Mouse (Mus musculus): ENCODE measurements around the gene Pnp2. TPM values are rescaled to one million over a fixed set of nuclear protein-coding genes. Genes with fewer than 3 reads are reported as not detected.

Pnp2 gene
- polyA plus RNA-seq, 1 experiment from 2014 or later, result 1.1 TPM

DNA sequence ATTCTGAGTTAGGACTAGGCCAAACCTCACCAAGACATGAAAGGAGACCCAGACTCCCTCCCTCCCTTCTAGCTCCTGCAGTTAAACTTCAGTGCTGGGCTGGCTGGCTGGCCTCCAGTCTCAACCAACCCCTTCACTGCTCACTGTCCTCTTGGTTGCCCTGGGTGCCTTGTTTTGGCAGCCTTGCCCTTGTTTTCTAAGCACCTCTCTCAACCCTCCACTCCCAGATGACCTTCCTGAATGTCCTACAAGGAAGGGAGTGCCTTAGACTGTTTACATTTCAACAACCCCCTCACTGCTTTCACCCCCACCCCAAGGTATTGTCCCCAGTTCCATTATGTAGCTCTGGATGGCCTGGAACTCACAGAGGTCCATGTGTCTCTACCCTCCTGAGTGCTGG, 23.8 kb downstream of the Pnp2 start:
- H3K36me3 ChIP-seq (ENCODE audit: insufficient read depth, low read length), result no peaks in the 10 kb centered on the region
- H3K4me1 ChIP-seq (replicated peaks; ENCODE audit: insufficient read depth, low read length), result peaks cover 4% of the 10 kb centered on the region; the same call in 1 of the 2 replicates
- no peak overlapping the region for H3K4me3 ChIP-seq (replicated peaks; ENCODE audit: low read depth, low read length)
- no peak overlapping the region for H3K4me2 ChIP-seq (ENCODE audit: low read length)
- no peak for TF ChIP-seq CTCF (IDR thresholded peaks at IDR 0.05; ENCODE audit: low read depth)
- ATAC-seq (replicated peaks; ENCODE audit: low FRiP score, low read depth) (no peak), DNase-seq (ENCODE audit: low spot score) (no peak)
- no peaks in the 10 kb centered on the region for H3K27me3 ChIP-seq (ENCODE audit: insufficient read depth, low read length)
- H3K9ac ChIP-seq (ENCODE audit: low read depth, low read length), result no peak overlapping the region
- H3K9me3 ChIP-seq (replicated peaks; ENCODE audit: low read length), result no peaks in the 10 kb centered on the region
- peak overlapping the region; percentile 39 for H3K27ac ChIP-seq

DNA sequence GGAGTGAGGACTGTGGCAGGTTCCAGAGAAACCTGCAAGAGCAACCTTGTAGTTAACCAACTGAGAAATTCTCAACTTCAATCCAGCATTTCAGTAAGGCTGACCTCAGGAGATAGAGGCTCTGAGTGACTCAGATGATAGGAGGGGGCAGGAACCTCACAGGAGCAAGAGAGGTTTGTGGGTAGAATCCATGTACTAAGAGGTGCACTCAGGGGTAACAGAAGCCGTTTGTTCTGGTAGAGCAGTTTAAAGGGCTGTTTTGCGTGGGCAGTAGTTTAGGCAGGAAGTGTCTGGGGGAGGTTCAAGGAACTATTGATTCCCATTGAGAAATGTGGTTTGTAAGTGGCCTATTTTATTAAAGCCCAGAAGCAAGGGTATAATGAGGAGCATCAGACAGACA, 25.4 kb downstream of the Pnp2 start:
- Histone ChIP-seq H3K4me3 (replicated peaks; ENCODE audit: low read depth, low read length) (no peak overlapping the region), H3K4me1 (replicated peaks; ENCODE audit: insufficient read depth, low read length) (peaks cover 4% of the 10 kb centered on the region; the same call in 1 of the 2 replicates), H3K4me2 (ENCODE audit: low read length) (no peak overlapping the region), H3K27me3 (ENCODE audit: insufficient read depth, low read length) (no peaks in the 10 kb centered on the region), H3K9me3 (replicated peaks; ENCODE audit: low read length) (no peaks in the 10 kb centered on the region), H3K27ac (peak overlapping the region; percentile 74), H3K36me3 (ENCODE audit: insufficient read depth, low read length) (no peaks in the 10 kb centered on the region), H3K9ac (ENCODE audit: low read depth, low read length) (no peak overlapping the region)
- TF ChIP-seq CTCF (IDR thresholded peaks at IDR 0.05; ENCODE audit: low read depth), result no peak
- ATAC-seq (replicated peaks; ENCODE audit: low FRiP score, low read depth) (peak; percentile 86), DNase-seq (ENCODE audit: low spot score) (peak; percentile 89)
- WGBS, result 8% methylated on average over 2 of the region's 2 CpGs

DNA sequence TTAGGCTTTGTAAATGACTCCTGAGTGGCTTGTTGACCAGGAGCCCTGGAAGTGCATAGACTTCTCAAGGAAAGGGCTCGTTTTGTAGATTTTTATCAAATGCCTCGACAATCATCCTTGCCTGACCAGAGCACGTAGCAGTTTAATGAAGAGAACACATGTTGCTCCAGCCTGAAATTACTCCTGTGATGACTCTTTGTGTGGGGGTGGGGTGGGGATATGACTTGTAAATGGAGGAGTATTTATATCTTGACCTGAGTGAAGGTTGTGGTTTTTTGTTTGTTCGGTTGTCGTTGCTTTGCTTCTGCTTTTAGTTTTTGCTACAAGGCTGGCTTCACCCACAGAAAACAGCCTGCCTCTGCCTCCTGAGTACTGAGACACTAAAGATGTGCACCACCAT, 26.0 kb downstream of the Pnp2 start:
- Histone ChIP-seq H3K4me1 (replicated peaks; ENCODE audit: insufficient read depth, low read length) (no peaks in the 10 kb centered on the region), H3K4me3 (replicated peaks; ENCODE audit: low read depth, low read length) (no peak overlapping the region), H3K9ac (ENCODE audit: low read depth, low read length) (no peak overlapping the region), H3K27ac (0 out of 2 replicates have a peak overlapping the region, but pooled peaks have one; percentile 43), H3K36me3 (ENCODE audit: insufficient read depth, low read length) (no peaks in the 10 kb centered on the region), H3K4me2 (ENCODE audit: low read length) (no peak overlapping the region), H3K27me3 (ENCODE audit: insufficient read depth, low read length) (no peaks in the 10 kb centered on the region), H3K9me3 (replicated peaks; ENCODE audit: low read length) (no peaks in the 10 kb centered on the region)
- TF ChIP-seq CTCF (IDR thresholded peaks at IDR 0.05; ENCODE audit: low read depth), result no peak
- ATAC-seq (replicated peaks; ENCODE audit: low FRiP score, low read depth), result no peak; the same call in 1 of the 2 replicates
- no peak for DNase-seq (ENCODE audit: low spot score)
- 44% methylated on average over 5 of the region's 5 CpGs for WGBS

DNA sequence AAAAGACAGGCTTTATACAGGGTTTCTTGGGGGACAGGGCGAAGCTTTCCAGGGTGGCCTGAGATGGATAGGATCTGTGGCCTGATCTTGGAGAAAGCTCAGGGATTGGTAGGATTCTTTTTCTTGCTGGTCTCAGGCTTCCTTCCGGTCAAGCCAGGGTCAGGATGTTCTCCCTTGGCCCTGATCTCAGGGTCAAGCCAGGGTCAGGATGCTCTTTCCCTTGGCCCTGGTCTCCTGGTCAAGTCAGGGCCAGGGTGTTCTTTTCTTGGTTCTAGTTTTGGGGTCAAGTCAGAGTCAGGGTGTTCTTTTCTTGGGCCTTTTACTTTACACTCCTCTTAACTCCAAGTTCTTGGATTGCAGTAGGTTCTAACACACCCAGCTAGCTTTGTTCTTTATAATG, 31.9 kb downstream of the Pnp2 start:
- ATAC-seq (replicated peaks; ENCODE audit: low FRiP score, low read depth) (no peak), DNase-seq (ENCODE audit: low spot score) (no peak)
- Histone ChIP-seq H3K4me2 (ENCODE audit: low read length) (no peak overlapping the region), H3K36me3 (ENCODE audit: insufficient read depth, low read length) (no peaks in the 10 kb centered on the region), H3K4me3 (replicated peaks; ENCODE audit: low read depth, low read length) (no peak overlapping the region), H3K4me1 (replicated peaks; ENCODE audit: insufficient read depth, low read length) (no peaks in the 10 kb centered on the region), H3K27me3 (ENCODE audit: insufficient read depth, low read length) (no peaks in the 10 kb centered on the region), H3K27ac (no peak overlapping the region), H3K9me3 (replicated peaks; ENCODE audit: low read length) (no peaks in the 10 kb centered on the region), H3K9ac (ENCODE audit: low read depth, low read length) (no peak overlapping the region)
- TF ChIP-seq CTCF (IDR thresholded peaks at IDR 0.05; ENCODE audit: low read depth), result no peak
- WGBS, result 94% methylated on average over 2 of the region's 2 CpGs

DNA sequence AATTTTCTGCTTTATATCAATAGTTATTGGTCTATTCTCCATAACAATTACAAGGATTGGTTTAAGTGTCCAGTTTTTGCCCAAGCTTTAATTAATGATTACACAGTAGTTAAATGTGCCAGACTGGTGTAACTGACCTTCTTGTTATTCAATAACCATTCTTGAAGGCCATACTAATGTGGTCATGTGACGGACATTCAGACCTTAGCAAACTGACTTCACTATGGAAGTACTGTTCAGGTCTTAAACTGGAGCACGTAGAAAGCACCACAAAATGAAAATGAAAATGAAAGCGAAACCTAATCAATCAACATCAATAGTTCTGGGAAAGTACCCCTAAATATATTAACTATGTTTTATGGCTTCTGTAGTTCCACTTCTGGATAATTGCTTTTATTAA, 35.2 kb downstream of the Pnp2 start:
- H3K4me2 ChIP-seq (ENCODE audit: low read length), result no peak overlapping the region
- peak overlapping the region; percentile 79 for H3K27ac ChIP-seq
- H3K9me3 ChIP-seq (replicated peaks; ENCODE audit: low read length), result no peaks in the 10 kb centered on the region
- DNase-seq (ENCODE audit: low spot score), result no peak
- WGBS, result 71% methylated on average over 3 of the region's 3 CpGs
- H3K4me3 ChIP-seq (replicated peaks; ENCODE audit: low read depth, low read length), result no peak overlapping the region
- peak; percentile 89 for ATAC-seq (replicated peaks; ENCODE audit: low FRiP score, low read depth)
- no peaks in the 10 kb centered on the region for H3K36me3 ChIP-seq (ENCODE audit: insufficient read depth, low read length)
- no peaks in the 10 kb centered on the region for H3K27me3 ChIP-seq (ENCODE audit: insufficient read depth, low read length)
- TF ChIP-seq CTCF (IDR thresholded peaks at IDR 0.05; ENCODE audit: low read depth), result no peak
- no peak overlapping the region for H3K9ac ChIP-seq (ENCODE audit: low read depth, low read length)
- no peaks in the 10 kb centered on the region for H3K4me1 ChIP-seq (replicated peaks; ENCODE audit: insufficient read depth, low read length)

DNA sequence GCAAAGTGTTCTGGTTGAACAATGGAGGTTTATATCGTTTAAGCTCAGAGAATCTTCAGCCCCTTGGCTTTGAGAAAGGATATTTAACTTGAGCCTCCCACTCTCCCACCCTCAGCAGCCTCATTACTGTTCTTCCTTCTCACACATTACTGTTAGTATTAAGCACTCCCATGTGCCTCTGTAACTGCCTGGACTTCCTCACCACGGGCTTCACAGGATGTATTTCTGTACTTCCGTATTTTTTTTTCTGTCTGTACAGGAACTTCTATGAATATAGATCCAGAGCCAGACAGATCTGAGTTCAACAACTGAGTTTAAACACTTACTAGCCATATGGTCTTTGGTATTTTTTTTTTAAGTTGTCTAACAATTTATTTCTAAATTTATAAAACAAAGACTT, 41.3 kb downstream of the Pnp2 start:
- Histone ChIP-seq H3K9ac (ENCODE audit: low read depth, low read length) (no peak overlapping the region), H3K27me3 (ENCODE audit: insufficient read depth, low read length) (no peaks in the 10 kb centered on the region), H3K4me2 (ENCODE audit: low read length) (no peak overlapping the region), H3K36me3 (ENCODE audit: insufficient read depth, low read length) (no peaks in the 10 kb centered on the region), H3K27ac (no peak overlapping the region), H3K4me3 (replicated peaks; ENCODE audit: low read depth, low read length) (no peak overlapping the region), H3K9me3 (replicated peaks; ENCODE audit: low read length) (no peaks in the 10 kb centered on the region), H3K4me1 (replicated peaks; ENCODE audit: insufficient read depth, low read length) (no peaks in the 10 kb centered on the region)
- ATAC-seq (replicated peaks; ENCODE audit: low FRiP score, low read depth) (no peak), DNase-seq (ENCODE audit: low spot score) (no peak)
- no peak for TF ChIP-seq CTCF (IDR thresholded peaks at IDR 0.05; ENCODE audit: low read depth)
- WGBS, result 52% methylated on average over 3 of the region's 3 CpGs

DNA sequence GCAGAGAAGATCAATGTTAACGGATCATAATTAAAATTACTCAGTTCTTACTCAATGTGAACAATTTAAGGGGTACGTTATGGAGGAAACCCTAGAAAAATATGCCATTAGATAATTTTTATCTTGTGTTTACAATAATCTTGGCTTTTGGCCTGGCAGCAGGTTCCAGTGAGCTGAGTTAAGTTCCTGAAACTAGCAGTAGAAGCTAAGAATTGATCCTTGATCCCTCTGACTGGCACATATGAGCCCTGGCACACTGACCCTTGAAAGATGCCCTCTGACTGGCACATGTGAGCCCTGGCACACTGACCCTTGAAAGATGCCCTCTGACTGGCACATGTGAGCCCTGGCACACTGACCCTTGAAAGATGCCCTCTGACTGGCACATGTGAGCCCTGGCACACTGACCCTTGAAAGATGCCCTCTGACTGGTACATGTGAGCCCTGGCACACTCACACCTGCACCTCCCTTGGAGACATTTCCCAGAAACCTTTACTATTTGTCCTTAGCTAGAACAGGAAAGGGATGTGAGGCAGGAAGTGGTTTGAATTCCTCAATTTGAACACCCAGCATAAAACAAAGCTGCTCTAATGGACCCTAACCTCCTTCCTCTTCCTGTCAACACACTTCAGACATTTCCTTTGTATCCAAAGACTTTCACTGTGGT, 42.3 kb downstream of the Pnp2 start:
- no peaks in the 10 kb centered on the region for H3K4me1 ChIP-seq (replicated peaks; ENCODE audit: insufficient read depth, low read length)
- peak; percentile 82 for DNase-seq (ENCODE audit: low spot score)
- no peak overlapping the region for H3K9ac ChIP-seq (ENCODE audit: low read depth, low read length)
- H3K27ac ChIP-seq, result peak overlapping the region; percentile 57
- no peaks in the 10 kb centered on the region for H3K27me3 ChIP-seq (ENCODE audit: insufficient read depth, low read length)
- no peak overlapping the region for H3K4me2 ChIP-seq (ENCODE audit: low read length)
- no peak overlapping the region for H3K4me3 ChIP-seq (replicated peaks; ENCODE audit: low read depth, low read length)
- H3K36me3 ChIP-seq (ENCODE audit: insufficient read depth, low read length), result no peaks in the 10 kb centered on the region
- no peak for TF ChIP-seq CTCF (IDR thresholded peaks at IDR 0.05; ENCODE audit: low read depth)
- 82% methylated on average over 2 of the region's 2 CpGs for WGBS
- peak; percentile 40; the same call in 1 of the 2 replicates for ATAC-seq (replicated peaks; ENCODE audit: low FRiP score, low read depth)
- H3K9me3 ChIP-seq (replicated peaks; ENCODE audit: low read length), result no peaks in the 10 kb centered on the region

All from kidney, postnatal 0 days (tissue).